Comparison of ENCODE assay signal across 8 mouse cellular contexts in the genomic region with DNA sequence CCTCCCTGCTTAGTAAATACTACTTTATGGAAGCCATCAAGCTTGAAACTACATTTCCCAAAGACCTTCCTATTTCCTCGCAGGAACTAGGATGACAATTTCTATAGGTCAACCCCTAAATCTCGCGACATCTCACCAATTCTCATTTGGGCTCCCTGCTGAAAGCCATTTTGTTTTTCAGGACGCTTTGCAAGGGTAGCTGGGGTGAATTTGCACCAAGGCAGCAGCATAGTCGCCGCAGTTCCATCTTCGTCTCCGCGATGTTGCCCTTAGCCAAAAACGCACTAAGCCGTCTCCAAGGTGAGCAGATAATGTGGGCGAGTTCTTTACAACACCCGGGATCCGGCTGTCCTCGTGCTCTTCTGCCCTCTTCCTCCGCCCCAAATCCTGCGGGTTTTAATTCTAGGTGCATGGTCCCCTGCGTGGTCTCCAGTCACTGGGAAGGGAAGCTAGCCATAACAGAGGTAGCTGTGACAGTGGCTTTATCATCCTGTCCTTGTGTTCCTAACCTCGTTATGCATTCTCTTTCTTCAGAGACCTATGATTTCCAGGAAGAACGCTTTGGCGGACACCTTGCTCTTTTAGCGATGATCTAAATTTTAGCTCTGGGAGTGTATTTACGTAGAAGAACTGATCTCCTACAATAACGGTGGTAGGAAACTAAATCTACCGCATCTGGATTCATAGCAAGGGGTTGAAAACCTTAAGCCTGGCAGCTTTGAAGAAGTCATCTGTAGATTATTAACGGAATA. TPM values are rescaled to one million over a fixed set of nuclear protein-coding genes. Genes with fewer than 3 reads are reported as not detected.
DNase-seq lines count a peak whose midpoint lies in the region; ATAC-seq and TF ChIP-seq lines count a peak whose summit lies in the region.

A gene (plus strand): TSS at position 130 of the 752 bp plus-strand sequence.

- H3K27ac ChIP-seq in heart, embryonic 10.5 days: peak within 1 kb of the TSS; percentile 85
- H3K27ac ChIP-seq in kidney, embryonic 14.5 days (ENCODE audit: low read depth, low read length): peak within 1 kb of the TSS; percentile 65; the same call in 1 of the 2 replicates
- H3K27ac ChIP-seq in limb, embryonic 14.5 days (replicated peaks; ENCODE audit: low read depth, low read length): peak within 1 kb of the TSS; percentile 80
- peak within 1 kb of the TSS; percentile 86 for H3K27ac ChIP-seq in midbrain, embryonic 16.5 days (ENCODE audit: low read length)

- peaks cover 3% of the 10 kb centered on the region for H3K9me3 ChIP-seq in erythroblast, embryonic 14.5 days (ENCODE audit: control insufficient read depth, low read length)
- no peaks in the 10 kb centered on the region for H3K9me3 ChIP-seq in heart, embryonic 10.5 days
- no peaks in the 10 kb centered on the region for H3K9me3 ChIP-seq in kidney, embryonic 14.5 days (ENCODE audit: control insufficient read depth, low read length)
- H3K9me3 ChIP-seq in limb, embryonic 14.5 days (ENCODE audit: control insufficient read depth, low read length): no peaks in the 10 kb centered on the region
- no peaks in the 10 kb centered on the region for H3K9me3 ChIP-seq in midbrain, embryonic 16.5 days (replicated peaks; ENCODE audit: control insufficient read depth, low read length, poor library complexity, severe bottlenecking)

- DNase-seq in CD4-positive, CD25-positive, alpha-beta regulatory T cell, adult 2 months (ENCODE audit: low read depth, low spot score): peak; percentile 89
- DNase-seq in brain, embryonic 18.5 days (ENCODE audit: low read depth, low spot score): peak; percentile 76
- peak; percentile 87 for DNase-seq in heart, embryonic 10.5 days (ENCODE audit: low spot score)
- peak; percentile 94 for DNase-seq in limb, embryonic 14.5 days (ENCODE audit: low spot score)
- peak; percentile 55 to 78 for DNase-seq in spleen, postnatal 10 days (ENCODE audit: low spot score in 2 of 2)

- H3K27me3 ChIP-seq in erythroblast, embryonic 14.5 days (ENCODE audit: control insufficient read depth): peaks cover 5% of the 10 kb centered on the region; the same call in 1 of the 2 replicates
- no peaks in the 10 kb centered on the region; the same call in 1 of the 2 replicates for H3K27me3 ChIP-seq in heart, embryonic 10.5 days (ENCODE audit: insufficient read depth, poor library complexity, severe bottlenecking)
- H3K27me3 ChIP-seq in kidney, embryonic 14.5 days (ENCODE audit: control insufficient read depth, insufficient read depth, low read length): no peaks in the 10 kb centered on the region
- H3K27me3 ChIP-seq in limb, embryonic 14.5 days (ENCODE audit: control insufficient read depth, insufficient read depth, low read length): no peaks in the 10 kb centered on the region
- no peaks in the 10 kb centered on the region for H3K27me3 ChIP-seq in midbrain, embryonic 16.5 days (ENCODE audit: control insufficient read depth, insufficient read depth, low read depth, low read length)

- H3K9ac ChIP-seq in kidney, embryonic 14.5 days (ENCODE audit: low read depth, low read length): peak within 1 kb of the TSS; percentile 65
- peak within 1 kb of the TSS; percentile 66 for H3K9ac ChIP-seq in limb, embryonic 14.5 days (ENCODE audit: low read depth, low read length, severe bottlenecking)
- H3K9ac ChIP-seq in midbrain, embryonic 16.5 days (ENCODE audit: low read depth, low read length): peak within 1 kb of the TSS; percentile 72

- 14% methylated on average over 26 of the region's 26 CpGs for WGBS in heart, embryonic 10.5 days
- WGBS in kidney, embryonic 14.5 days: 18% methylated on average over 26 of the region's 26 CpGs
- WGBS in limb, embryonic 14.5 days: 19% methylated on average over 26 of the region's 26 CpGs
- 19% methylated on average over 26 of the region's 26 CpGs for WGBS in midbrain, embryonic 16.5 days

- TF ChIP-seq POLR2A in limb, embryonic 14.5 days (IDR thresholded peaks at IDR 0.05; ENCODE audit: borderline replicate concordance, extremely low read depth, insufficient read depth, insufficient read length): 0 out of 2 replicates have a peak, but pooled peaks have one; percentile 38

- H3K4me1 ChIP-seq in erythroblast, embryonic 14.5 days (ENCODE audit: control insufficient read depth): peaks cover 26% of the 10 kb centered on the region
- no peaks in the 10 kb centered on the region for H3K4me1 ChIP-seq in heart, embryonic 10.5 days
- H3K4me1 ChIP-seq in kidney, embryonic 14.5 days (ENCODE audit: control insufficient read depth, insufficient read depth, low read length): no peaks in the 10 kb centered on the region
- H3K4me1 ChIP-seq in limb, embryonic 14.5 days (ENCODE audit: control insufficient read depth, insufficient read depth, low read length): no peaks in the 10 kb centered on the region
- H3K4me1 ChIP-seq in midbrain, embryonic 16.5 days (ENCODE audit: control insufficient read depth, insufficient read depth, low read length): peaks cover 7% of the 10 kb centered on the region

- ATAC-seq in kidney, embryonic 14.5 days (ENCODE audit: low FRiP score, low TSS enrichment): peak; percentile 33; the same call in 1 of the 2 replicates
- peak; percentile 53 for ATAC-seq in limb, embryonic 14.5 days (ENCODE audit: low FRiP score, low read depth)
- peak; percentile 43 for ATAC-seq in midbrain, embryonic 16.5 days

- peak within 1 kb of the TSS; percentile 41 for H3K4me2 ChIP-seq in kidney, embryonic 14.5 days (replicated peaks; ENCODE audit: low read depth, low read length)
- peak within 1 kb of the TSS; percentile 43 for H3K4me2 ChIP-seq in limb, embryonic 14.5 days (replicated peaks; ENCODE audit: low read depth, low read length, severe bottlenecking)
- peak within 1 kb of the TSS; percentile 41 for H3K4me2 ChIP-seq in midbrain, embryonic 16.5 days (ENCODE audit: low read length)

- H3K4me3 ChIP-seq in erythroblast, embryonic 14.5 days (replicated peaks): peak within 1 kb of the TSS; percentile 75
- peak within 1 kb of the TSS; percentile 67 for H3K4me3 ChIP-seq in heart, embryonic 10.5 days
- H3K4me3 ChIP-seq in kidney, embryonic 14.5 days (ENCODE audit: low read length): peak within 1 kb of the TSS; percentile 66
- H3K4me3 ChIP-seq in limb, embryonic 14.5 days (replicated peaks; ENCODE audit: low read length): peak within 1 kb of the TSS; percentile 53
- peak within 1 kb of the TSS; percentile 50 for H3K4me3 ChIP-seq in midbrain, embryonic 16.5 days (ENCODE audit: low read depth, low read length)

- H3K36me3 ChIP-seq in erythroblast, embryonic 14.5 days (ENCODE audit: control insufficient read depth): peaks cover 30% of the 10 kb centered on the region
- H3K36me3 ChIP-seq in heart, embryonic 10.5 days: peaks cover 19% of the 10 kb centered on the region; the same call in 1 of the 2 replicates
- peaks cover 9% of the 10 kb centered on the region; the same call in 1 of the 2 replicates for H3K36me3 ChIP-seq in kidney, embryonic 14.5 days (ENCODE audit: control insufficient read depth, insufficient read depth, low read length)
- H3K36me3 ChIP-seq in limb, embryonic 14.5 days (ENCODE audit: control insufficient read depth, insufficient read depth, low read length): peaks cover 15% of the 10 kb centered on the region; the same call in 1 of the 2 replicates
- H3K36me3 ChIP-seq in midbrain, embryonic 16.5 days (ENCODE audit: control insufficient read depth, insufficient read depth, low read length): no peaks in the 10 kb centered on the region

RNA-seq across cellular contexts. Expression of the gene that starts here (rescaled TPM):
- 5.8 and 6.2 TPM in 2 replicates for polyA plus RNA-seq in erythroblast, embryonic 14.5 days (2012)
- polyA plus RNA-seq in heart, embryonic 10.5 days (2016; fragmentation: Nextera tagmentation; extraction: Ambion mirVana): 583 and 682 TPM in 2 replicates
- polyA plus RNA-seq in kidney, embryonic 14.5 days (2014; fragmentation: Nextera tagmentation; extraction: Ambion mirVana): 425 and 672 TPM in 2 replicates
- polyA plus RNA-seq in limb, embryonic 14.5 days (2012; rRNA removed): 241 and 276 TPM in 2 replicates
- polyA plus RNA-seq in limb, embryonic 14.5 days (2014; fragmentation: Nextera tagmentation; extraction: Ambion mirVana): 371 and 402 TPM in 2 replicates
- 344 and 380 TPM in 2 replicates for polyA plus RNA-seq in midbrain, embryonic 16.5 days (2015; fragmentation: Nextera tagmentation; extraction: Ambion mirVana)

Comparison
In these comparisons a context has a peak if more than half of its experiments do, and no peak if none do; other contexts are left out.
1. Peak in every context shown above with its lines: DNase-seq, ATAC-seq, H3K4me3 ChIP-seq and H3K27ac ChIP-seq.
2. RNA of the gene that starts here (polyA plus RNA-seq): 583 to 682 TPM in heart, embryonic 10.5 days, 425 to 672 TPM in kidney, embryonic 14.5 days, 241 to 402 TPM in limb, embryonic 14.5 days and 344 to 380 TPM in midbrain, embryonic 16.5 days; 5.8 to 6.2 TPM in erythroblast, embryonic 14.5 days; every median in the first group is over 10 times any median in the second.